Mouse (Mus musculus) liver (tissue): Measurements from ENCODE around the gene Terb2.

ENCODE experiments used
- DNase-seq: peaks from one replicate; pipeline ENCODE4 v3.0.0-alpha.2; 2020; ENCODE audit warnings: mixed read lengths

The Terb2 gene

DNA sequence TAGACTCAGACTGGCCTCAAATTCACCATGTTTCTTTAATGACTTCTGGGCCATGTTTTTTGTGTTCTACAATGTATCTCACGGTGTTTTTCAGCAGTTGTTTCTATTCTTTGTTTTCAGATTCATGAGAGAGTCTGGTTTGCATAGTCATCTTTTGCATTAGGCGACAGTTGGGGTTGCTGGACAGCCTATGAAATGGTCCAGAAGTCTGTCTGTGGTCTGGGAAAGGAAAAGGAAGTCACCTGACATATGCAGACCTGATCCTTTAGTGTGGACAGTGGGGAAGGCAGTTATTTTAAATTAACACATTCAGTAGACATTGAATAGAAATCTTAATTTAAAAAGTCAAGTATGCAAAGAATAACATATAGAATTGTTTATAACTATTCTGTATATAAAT, 23.5 kb upstream of the Terb2 start:
- no peak for DNase-seq

DNA sequence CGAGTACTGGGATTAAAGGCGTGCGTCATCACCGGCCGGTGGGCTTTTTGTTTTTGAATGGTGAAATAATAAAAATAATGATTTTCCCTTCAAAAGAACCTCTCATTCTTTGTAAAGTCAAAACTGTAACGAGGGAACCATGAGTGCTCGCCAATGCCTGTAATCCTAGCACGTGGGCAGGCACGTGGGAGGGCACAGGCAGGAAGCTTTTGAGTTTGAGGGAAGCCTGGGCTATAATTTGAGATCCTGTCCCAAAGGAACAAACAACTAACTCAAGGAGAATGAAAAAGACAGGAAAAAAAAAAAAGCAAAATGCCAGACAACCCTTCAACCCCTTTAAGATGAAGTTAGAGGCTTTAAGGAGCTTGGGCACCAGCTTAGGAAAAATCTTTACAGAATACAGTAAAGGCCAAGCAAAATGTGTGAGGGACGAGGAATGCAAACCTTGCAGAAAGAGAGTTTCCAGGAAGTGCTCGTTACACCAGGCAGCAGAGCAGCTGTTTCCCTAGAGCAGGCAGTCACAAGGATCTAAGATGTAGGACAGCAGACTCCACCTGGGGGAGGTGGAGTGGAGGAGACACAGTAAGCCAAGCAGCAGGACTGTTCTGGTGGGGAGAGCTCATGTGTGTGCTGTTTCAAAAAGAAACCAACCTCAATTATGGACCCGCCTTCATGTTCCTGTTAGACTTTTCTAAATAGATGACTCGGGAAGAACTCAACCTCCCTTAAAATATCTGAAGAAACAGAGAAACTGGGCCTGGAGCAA, 22.5 kb upstream of the Terb2 start:
- no peak for DNase-seq

DNA sequence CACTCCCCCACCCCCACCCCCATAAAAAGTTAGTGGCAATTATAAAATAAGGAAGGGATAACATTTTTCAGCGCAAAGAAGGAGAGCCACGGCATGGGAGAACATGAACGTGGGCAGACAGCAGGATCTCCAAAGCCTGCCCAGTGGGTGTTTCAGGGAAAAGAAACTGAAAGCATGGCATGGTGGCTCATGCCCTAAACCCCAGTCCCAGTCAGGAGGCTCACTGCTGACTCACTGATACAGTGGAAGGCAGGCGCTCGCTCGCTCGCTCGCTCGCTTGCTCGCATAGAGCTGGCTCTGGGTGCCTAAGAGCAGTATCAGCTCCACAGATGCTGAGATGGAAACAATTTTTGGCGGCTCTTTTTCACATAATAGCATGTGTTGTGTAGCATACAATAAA, 21.8 kb upstream of the Terb2 start:
- no peak for DNase-seq

DNA sequence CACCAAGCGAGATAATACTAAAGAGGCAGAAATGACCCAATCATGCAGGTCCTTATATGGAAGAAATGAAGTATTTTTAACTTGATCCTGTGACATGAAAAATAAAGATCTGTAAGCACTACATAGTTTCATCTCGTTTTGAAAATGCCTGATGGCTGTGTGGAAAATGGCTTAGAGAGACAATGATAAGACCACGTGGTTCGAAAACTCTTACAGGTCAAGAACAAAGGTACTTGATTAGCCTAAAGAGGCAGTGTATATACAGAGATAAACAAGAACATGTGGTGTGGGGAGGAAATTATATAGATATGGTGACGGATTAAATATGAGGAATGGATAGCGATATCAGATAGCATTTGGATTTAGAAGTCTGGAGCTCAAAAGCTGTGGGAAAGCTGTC, 14.8 kb upstream of the Terb2 start:
- DNase-seq, result no peak

DNA sequence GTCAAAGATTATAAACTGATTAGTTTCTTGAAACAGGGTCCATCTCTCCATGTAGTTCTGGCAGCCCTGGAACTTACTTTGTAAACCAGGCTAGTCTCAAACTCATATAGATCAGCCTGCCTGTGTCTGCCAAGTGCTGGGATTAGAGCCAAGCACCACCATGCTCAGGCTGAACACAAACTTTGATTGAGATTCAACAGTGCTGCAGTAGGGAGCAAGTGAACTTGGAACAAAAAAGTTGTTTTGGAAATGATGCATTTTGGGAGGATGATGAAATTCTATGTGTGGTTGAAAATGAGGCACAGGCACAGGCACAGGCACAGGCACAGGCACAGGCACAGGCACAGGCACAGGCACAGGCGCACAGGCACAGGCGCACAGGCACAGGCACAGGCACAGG, 13.9 kb upstream of the Terb2 start:
- no peak for DNase-seq

DNA sequence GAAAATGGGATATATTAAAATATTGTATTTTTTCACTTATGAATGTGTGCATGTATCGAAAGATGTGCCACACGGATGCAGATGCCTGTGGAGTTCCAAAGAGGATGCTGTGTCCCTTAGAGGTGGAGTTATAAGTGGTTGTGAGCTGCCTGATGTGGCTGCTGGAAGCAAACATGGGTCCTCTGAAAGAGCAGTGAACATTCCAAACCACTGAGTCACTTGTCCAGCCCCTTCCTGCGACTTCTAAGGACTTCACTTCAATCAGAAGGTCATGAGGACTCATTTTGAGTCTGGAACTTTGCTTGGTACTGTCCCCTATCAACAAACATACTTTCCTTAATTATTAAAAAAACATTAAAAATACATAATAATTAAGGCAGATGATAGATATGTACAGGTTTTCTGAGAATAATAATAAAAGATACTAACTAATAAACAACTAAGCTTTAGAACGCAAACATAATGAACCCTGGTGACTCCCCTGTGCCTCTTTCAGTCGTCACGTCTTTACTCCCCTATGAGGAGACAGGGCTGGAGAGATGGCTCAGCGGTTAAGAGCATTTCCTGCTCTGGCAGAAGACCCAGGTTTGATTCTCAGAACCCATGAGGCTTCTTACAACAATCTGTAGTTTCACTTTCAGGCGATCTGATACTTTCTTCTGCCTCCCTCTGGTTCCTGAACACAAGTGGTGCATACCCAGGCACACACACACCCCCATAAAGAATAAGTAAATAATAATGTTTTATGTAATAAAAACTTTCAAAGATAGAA, 5.8 kb upstream of the Terb2 start:
- no peak for DNase-seq

DNA sequence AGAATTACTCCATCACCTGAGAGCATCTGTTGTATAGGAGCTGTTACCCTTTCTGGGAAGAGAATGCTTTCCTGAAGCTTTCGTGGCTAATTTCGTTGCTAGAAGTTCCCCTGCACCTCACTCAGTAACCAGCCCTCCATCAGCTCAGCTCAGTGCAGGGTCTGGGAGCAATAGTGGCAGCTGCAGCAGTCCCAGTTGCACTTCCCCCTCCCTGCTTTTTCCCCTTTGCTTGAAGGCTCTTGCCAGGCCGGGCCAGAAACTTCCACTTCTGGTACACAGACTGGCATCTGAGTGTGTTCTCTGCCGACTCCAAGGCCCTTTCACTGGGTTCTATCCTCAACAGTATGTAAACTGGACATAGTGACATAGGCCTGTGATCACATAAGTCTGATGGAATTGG, 986 bp upstream of the Terb2 start:
- DNase-seq, result no peak

DNA sequence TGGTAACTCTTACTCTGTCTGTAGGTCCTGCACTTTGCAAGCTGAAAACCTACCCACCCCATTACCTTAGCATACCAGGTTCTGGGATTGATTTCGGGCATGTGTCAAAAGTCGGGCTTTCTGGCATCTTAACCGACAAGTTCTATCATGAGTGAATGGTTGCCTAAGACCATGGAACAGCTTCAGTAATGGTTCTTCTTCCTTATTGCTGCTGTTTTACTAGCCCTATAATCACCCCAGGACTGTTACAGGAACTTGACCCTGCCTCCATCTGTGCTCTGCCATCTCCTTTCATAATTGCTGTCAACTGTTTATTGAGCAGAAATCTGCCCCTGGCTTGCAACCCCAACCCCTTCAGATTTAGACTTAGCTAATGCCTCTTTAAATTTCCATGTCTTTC, 679 bp downstream of the Terb2 start:
- no peak for DNase-seq

DNA sequence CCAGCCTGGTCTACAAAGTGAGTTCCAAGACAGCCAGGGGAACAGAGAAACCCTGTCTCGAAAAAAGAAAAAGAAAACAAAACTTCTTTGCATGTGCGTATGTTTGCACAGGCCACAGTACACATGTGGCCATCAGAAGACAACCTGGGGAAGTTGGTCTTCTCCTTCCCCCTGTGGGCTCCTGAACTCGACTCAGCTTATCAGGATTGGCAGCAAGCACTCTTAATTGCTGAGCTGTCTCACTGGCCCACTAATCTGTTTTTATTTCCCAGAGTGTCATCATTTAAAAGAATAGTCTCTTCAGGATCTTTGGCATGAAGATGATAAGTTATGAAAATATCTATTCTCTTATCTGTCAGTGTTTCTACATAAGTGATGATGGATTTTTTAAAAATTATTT, 5.8 kb downstream of the Terb2 start:
- DNase-seq, result no peak

DNA sequence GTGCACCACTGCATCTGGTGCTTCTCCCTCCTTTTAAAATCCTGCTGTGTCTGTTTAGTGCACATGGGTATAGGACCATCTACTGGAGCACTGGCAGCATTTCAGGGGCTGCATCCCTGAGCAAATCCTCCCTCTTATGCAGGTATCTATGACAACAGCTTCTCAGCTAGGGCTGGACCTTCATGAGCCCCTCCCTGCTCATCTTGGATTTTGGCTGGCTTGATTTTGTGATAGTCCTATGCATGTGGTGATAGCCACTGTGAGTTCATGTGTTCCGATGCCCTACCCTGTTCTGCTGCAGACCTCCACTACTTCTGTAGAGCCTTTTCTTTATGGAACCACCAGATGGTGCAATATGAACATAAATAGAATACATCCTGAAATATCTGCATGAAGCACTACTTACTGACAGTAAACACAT, 8.4 kb downstream of the Terb2 start:
- no peak for DNase-seq

DNA sequence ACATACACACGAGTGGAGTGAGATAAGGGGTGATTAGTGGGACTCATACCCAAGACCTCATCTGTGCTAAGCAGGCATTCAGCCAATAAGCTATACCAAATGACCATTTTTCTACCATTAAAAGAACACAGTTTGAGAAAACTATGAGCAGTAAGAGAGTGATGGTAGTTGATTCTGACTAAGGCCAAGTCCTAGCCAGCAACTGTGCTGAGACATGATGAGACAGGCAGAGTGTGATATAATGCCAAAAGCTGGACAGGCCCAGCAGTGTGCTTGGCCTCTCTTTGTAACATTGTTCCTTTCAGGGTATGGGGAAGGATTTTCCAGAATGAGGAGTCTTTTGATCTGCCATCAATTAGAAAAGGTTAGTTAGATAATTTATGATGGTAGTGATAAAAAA, 15.4 kb downstream of the Terb2 start:
- no peak for DNase-seq

DNA sequence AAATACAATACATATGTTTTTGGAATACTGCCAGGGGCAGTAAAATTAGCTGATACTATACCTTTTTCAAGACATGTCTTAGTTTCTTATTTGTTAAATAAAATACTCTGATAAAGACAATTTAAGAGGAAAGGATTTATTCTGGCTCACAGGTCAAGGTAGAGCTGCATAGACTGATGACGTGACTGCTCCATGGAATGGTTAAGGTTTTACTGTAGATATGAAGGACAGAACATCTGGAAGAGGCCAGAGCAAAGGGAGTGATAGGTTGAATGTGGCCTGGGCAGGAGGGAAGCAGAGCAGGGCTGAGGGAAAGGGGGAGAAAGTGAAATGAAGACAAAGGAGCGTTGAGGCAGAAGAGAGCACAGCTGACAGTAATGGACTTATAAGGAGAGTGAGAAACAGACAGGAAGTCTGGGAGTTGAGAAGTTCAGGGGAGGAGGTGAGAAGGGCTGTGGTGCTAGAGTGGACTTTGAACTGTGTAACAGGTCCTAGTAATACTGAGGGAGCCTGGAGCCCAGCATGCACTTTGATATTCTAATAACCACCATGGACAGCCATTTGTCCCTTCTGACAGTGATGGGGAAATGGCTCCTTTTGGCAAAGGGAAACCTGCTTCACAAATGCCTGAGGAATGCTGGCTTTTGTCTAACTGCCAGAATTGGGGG, 20.5 kb downstream of the Terb2 start:
- no peak for DNase-seq

DNA sequence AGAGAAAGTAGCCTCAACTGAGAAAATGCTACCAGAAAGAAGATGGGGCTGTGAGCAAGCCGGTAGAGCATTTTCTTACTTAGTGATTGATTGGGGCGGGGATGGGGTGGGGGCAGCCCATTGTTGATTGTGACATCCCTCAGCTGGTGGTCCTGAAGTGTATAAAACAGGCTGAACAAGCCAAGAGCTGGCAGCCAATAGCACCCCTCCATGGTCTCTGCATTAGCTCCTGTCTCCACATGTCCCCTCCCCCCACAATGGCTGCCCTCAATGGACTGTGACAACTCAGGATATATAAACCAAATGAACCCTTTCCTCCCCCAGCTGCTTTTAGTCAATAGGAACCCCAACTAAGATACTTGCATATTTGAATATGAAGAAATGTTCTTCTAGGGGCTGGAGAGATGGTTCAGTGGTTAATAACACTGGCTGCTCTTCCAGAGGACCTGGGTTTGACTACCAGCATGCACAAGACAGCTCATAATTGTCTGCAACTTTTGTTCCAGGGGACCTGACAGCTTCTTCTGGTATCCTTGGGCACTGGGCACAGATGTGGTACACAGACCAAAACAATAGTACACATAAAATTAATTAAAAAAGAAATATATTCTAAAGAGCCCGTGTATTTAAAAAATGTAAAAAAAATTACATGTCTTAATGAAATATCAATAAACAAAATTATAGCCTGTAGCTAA, 24.6 kb downstream of the Terb2 start:
- DNase-seq, result no peak

DNA sequence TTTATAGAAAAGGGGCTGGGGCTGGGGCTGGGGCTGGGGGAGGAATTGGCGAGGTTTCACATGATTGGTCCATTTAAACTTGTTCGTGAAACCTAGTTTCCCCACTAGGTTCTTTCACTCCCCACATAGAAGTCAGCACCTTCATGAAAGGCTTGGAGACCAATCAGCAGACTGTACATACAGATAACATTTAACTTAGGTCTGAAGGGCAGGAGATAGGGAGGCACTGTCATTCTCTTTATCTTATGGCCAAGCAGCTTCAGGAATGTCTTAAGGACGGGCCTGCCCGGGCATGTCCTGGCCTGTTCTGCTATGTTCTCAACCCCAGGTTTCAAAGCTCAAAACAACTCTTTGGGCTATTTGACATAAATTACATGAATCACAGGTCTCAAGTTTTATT, 31.0 kb downstream of the Terb2 start:
- DNase-seq, result peak; percentile 21

DNA sequence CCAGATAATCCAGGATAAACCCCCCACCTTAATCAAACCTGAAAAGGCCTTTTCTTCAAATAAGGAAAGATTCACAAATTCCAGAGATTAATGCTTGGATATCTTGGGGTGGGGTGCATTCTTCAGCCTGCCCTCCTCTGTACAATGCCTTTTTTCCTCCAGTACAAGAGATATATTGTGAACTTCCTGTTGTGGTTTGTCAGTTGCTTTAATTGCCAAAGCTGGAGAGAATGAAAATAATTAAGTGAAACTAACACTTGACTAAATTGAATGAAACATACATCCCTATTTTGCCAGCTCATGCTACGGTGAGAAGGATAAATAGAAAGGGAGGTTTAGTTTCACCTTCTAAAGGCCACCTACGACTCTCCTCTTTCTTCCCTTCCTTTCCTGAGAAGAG, 32.2 kb downstream of the Terb2 start:
- no peak for DNase-seq

DNA sequence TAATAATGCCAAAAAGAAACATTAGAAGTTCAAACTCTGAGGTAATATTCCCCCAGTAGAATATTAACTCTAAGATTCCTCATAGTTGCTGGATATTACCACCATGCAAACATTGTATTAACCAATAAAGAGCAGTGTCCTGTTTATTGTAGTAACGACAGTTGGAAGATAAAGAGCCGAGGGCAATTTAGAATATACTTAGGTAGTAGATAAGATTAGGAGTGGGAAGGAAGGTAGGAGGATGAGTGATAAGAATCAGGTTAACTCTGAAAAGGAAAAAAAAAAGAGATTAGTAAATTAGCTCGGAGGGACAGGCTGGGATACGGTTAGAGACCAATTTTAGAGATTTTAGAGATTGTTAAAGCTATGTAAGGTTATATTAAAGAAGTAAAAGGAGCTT, 35.3 kb downstream of the Terb2 start:
- DNase-seq, result no peak

DNA sequence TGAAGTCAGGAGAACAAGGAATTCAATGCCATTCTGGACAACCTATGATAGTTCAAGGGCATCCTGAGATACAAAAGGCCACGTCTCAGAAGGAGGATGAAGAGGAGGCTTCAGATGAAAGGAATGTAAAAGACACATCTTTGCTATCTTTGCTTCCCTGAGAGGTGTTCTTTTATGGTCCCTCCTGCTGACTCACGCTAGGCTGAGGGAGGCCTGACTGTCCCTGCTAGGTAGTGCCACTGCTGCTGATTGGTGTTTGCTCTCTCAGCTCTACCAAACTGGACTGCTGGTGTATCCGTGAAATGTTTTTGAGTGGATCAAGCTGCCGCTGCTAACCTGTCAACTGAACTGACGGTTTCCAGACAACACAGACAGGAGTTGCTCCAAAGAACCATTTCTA, 35.7 kb downstream of the Terb2 start:
- DNase-seq, result peak; percentile 46

DNA sequence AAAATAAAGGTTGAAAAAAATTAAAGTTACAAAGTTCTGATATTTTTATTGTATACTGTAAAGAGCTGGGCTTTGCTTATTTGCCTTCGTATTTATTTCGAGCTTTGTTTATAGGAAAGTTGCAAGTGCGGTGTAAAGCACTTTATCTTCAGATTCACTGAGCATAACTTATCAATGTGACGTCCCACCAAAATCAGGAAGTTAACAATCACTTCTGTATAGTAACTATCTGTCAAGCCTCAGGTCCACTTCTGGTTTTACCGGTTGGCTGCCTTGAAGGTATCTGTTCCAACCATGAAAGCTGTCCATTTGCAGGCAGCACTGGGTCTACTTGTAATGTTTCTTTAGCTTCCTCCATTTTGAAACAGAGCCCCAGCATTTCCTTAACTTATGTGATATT, 36.2 kb downstream of the Terb2 start:
- no peak for DNase-seq

DNA sequence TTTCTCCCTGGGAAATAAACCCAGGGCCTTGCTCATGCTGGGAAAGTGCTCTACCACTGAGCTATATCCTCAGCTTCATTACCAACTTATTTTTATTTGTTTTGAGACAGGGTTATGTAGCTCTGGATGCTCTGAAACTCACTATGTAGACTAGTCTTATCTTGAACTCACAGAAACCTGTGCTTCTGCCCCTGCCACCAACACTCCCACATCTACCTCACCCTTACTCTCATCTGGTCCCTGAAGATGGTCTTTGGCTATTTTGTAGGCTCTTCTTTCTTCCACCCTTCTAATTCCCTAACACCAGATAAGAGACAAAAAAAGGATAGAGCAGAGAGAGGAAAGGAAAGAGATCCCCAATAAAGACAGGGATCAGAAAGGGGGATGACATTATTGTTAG, 37.6 kb downstream of the Terb2 start:
- no peak for DNase-seq

DNA sequence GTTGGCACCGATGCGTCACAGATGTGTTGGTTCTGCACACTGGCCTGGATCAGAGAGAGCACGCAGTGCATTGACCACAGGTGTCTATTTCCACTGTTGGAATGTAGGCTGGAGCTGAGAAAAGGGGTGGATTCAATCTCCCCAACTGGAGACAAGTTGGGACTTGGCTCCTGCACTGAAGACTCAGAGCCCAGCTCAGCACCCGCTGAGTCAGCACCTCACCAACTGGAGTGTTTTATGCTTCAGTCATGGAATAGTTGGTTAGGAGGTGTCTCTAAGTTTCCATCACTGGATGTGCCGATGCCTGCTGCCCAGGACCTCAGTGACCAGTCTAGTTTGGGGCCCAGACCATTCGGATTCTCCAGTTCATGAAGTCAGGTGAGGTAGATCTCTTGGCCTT, 44.3 kb downstream of the Terb2 start:
- DNase-seq, result peak; percentile 32

DNA sequence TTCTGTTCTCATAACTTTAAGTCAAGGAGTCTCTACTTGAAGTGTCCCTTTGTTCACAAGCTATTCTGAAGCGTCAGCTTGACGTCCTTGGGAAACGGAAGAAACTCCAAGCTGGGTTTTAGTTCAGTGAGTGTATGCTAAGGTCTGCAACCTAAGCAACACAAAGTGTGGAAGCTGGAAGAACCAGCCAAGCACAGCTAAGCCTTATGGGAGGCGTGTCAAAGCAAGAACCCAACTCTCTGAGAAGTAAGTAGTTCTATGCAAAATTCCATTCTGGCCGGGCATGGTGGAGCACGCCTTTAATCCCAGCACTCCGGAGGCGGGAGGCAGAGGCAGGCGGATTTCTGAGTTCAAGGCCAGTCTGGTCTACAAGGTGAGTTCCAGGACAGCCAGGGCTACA, 45.5 kb downstream of the Terb2 start:
- DNase-seq, result no peak

DNA sequence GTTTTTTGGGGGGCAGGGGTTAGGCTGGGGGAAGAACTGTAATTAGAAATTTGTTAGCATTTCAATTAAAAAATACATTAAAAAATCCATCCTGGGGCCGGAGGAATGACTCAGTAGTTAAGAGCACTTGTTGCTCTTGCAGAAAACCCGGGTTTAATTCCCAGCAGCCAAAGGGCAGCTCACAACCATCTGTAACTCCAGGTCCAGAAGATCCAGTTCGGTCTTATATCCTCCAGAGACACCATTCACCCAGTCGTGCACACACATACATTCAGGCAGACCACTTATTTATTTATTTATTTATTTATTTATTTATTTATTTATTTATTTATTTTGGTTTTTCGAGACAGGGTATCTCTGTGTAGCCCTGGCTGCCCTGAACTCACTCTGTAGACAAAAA, 47.3 kb downstream of the Terb2 start:
- no peak for DNase-seq

DNA sequence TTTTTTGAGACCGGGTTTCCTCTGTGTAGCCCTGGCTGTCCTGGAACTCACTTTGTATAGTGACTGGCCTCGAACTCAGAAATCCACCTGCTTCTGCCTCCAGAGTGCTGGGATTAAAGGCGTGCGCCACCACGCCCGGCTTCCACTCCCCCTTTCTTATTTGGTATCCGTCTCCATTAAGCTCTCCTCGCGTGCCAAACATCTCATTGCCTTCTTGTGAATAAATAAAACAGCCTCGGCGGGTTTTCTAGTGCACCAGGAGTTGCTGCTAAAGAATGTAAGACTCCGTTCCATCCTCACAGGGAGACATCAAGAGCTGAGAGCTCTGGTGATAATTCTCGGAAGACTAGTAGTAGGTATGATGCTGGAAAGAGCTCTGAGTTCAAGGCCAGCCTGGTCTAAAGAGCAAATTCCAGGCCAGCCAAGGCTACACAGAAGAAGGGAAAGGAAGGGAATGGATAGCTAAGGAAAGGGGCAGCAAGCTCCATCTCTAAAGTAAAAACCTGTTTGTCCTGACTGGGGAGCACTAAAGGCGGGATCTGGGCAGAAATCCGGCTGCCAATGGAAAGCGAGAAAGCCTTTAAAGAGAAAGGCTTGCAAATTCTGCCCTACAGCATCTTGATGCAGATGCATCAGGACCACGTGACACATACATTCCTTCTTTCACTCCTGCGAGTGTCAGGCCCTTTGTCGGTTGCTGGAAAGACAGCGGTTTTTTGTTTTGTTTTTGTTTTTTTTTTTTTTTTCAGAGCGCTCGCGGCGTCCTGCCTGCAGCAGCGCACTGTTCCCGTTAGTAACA, 47.9 kb downstream of the Terb2 start:
- peak; percentile 43 for DNase-seq
